Mouse (Mus musculus) Muller cell, postnatal 12 days (primary cell): ENCODE results near the gene Podxl2.
A peak's percentile ranks its signal among the peaks of the same experiment; 100 is the strongest.

Experiments used
- DNase-seq: peaks from one replicate; pipeline ENCODE4 v3.0.0-alpha.2; 2015; ENCODE audit errors: inconsistent ontology term

Gene Podxl2

GRCm38 (mm10) chr6:88889410-88890042 is 14.7 kb upstream of the Podxl2 start:
- DNase-seq, result no peak

GRCm38 (mm10) chr6:88886417-88886967 is 11.6 kb upstream of the Podxl2 start:
- no peak for DNase-seq

- DNase-seq, result no peak
Measured at GRCm38 (mm10) chr6:88885644-88886416, 11.0 kb upstream of the Podxl2 start.

- DNase-seq, result no peak
Measured at GRCm38 (mm10) chr6:88884690-88885089, 9.8 kb upstream of the Podxl2 start.

GRCm38 (mm10) chr6:88884195-88884594 is 9.4 kb upstream of the Podxl2 start:
- no peak for DNase-seq

- no peak for DNase-seq
Measured at GRCm38 (mm10) chr6:88881334-88881733, 6.5 kb upstream of the Podxl2 start.

- DNase-seq, result no peak
Measured at GRCm38 (mm10) chr6:88879471-88879870, 4.6 kb upstream of the Podxl2 start.

GRCm38 (mm10) chr6:88873965-88874867 is 628 bp downstream of the Podxl2 start:
- no peak for DNase-seq

GRCm38 (mm10) chr6:88872811-88873210 is 2.0 kb downstream of the Podxl2 start:
- no peak for DNase-seq

GRCm38 (mm10) chr6:88871546-88871945 is 3.3 kb downstream of the Podxl2 start:
- no peak for DNase-seq

GRCm38 (mm10) chr6:88870594-88870993 is 4.2 kb downstream of the Podxl2 start:
- DNase-seq, result no peak

GRCm38 (mm10) chr6:88869459-88869858 is 5.4 kb downstream of the Podxl2 start:
- DNase-seq, result peak; percentile 38

- no peak for DNase-seq
Measured at GRCm38 (mm10) chr6:88865704-88866103, 9.1 kb downstream of the Podxl2 start.

GRCm38 (mm10) chr6:88860914-88861313 is 13.9 kb downstream of the Podxl2 start:
- DNase-seq, result peak; percentile 71

GRCm38 (mm10) chr6:88858341-88858740 is 16.5 kb downstream of the Podxl2 start:
- DNase-seq, result no peak

GRCm38 (mm10) chr6:88857830-88858229 is 17.0 kb downstream of the Podxl2 start:
- DNase-seq, result no peak

- no peak for DNase-seq
Measured at GRCm38 (mm10) chr6:88857249-88857648, 17.6 kb downstream of the Podxl2 start.

GRCm38 (mm10) chr6:88855636-88856035 is 19.2 kb downstream of the Podxl2 start:
- peak; percentile 51 for DNase-seq

GRCm38 (mm10) chr6:88854509-88854908 is 20.3 kb downstream of the Podxl2 start:
- no peak for DNase-seq

- DNase-seq, result no peak
Measured at GRCm38 (mm10) chr6:88850034-88850433, 24.8 kb downstream of the Podxl2 start.

- no peak for DNase-seq
Measured at GRCm38 (mm10) chr6:88849270-88849669, 25.6 kb downstream of the Podxl2 start.

- DNase-seq, result no peak
Measured at GRCm38 (mm10) chr6:88847571-88847970, 27.3 kb downstream of the Podxl2 start.
